Mouse (Mus musculus) ES-E14 (cell line): ENCODE data around the gene Cbarp. TPM values are rescaled to one million over a fixed set of nuclear protein-coding genes. Genes with fewer than 3 reads are reported as not detected.

Source experiments
- DNase-seq: peaks from one replicate; pipeline ENCODE4 v3.0.0-alpha.2; 2013; ENCODE audit warnings: low read depth, low spot score
- H3K27ac ChIP-seq: 2 replicates; pipeline ENCODE4 v1.5.1; 2012; ENCODE audit warnings: low read depth, mild to moderate bottlenecking, low read length, moderate library complexity, mixed read lengths; ENCODE audit not compliant: poor library complexity, insufficient read depth, severe bottlenecking
- H3K36me3 ChIP-seq: 2 replicates; pipeline ENCODE4 v1.6.1; 2012; ENCODE audit warnings: mild to moderate bottlenecking, low read length, moderate library complexity, mixed read lengths; ENCODE audit not compliant: control insufficient read depth, poor library complexity, insufficient read depth, severe bottlenecking
- H3K4me1 ChIP-seq, 2 experiments: fragments of 150-350 bp in 1 of 2; sonication (generic) in 1 of 2; 2 replicates each; pipeline ENCODE4 v1.6.1; 2012; ENCODE audit warnings: low read length in 2 of 2, mild to moderate bottlenecking in 1 of 2, mixed read lengths in 1 of 2; ENCODE audit not compliant: control insufficient read depth in 2 of 2, insufficient read depth in 2 of 2, poor library complexity in 1 of 2
- H3K4me3 ChIP-seq, 2 experiments: fragments of 150-350 bp in 1 of 2; sonication (generic) in 1 of 2; 2 replicates each; pipeline ENCODE4 v1.5.1; 2012; ENCODE audit warnings: low read length in 2 of 2, low read depth in 1 of 2, mild to moderate bottlenecking in 1 of 2, mixed read lengths in 1 of 2; ENCODE audit not compliant: insufficient read depth in 1 of 2, poor library complexity in 1 of 2, severe bottlenecking in 1 of 2
- H3K9ac ChIP-seq: 2 replicates; pipeline ENCODE4 v1.6.1; 2012; ENCODE audit warnings: low read depth, mild to moderate bottlenecking, low read length, mixed read lengths; ENCODE audit not compliant: poor library complexity, insufficient read depth, severe bottlenecking
- H3K9me3 ChIP-seq: fragments of 150-350 bp; sonication (generic); 2 replicates; pipeline ENCODE4 v1.6.1; 2012; ENCODE audit warnings: low read depth, mild to moderate bottlenecking, low read length; ENCODE audit not compliant: control insufficient read depth, insufficient read depth
- CHD2 ChIP-seq: IDR thresholded peaks from 2 replicates; pipeline ENCODE4 v1.6.1; 2014; ENCODE audit warnings: mild to moderate bottlenecking, low read depth, low read length, inconsistent platforms
- HCFC1 ChIP-seq: IDR thresholded peaks from 2 replicates; pipeline ENCODE4 v1.6.1; 2012; ENCODE audit warnings: low read length, inconsistent platforms, borderline replicate concordance; ENCODE audit not compliant: insufficient read depth
- MAFK ChIP-seq: IDR thresholded peaks from 2 replicates; pipeline ENCODE4 v1.6.1; 2014; ENCODE audit warnings: mild to moderate bottlenecking, low read depth, low read length, inconsistent platforms; ENCODE audit not compliant: insufficient read depth
- ZC3H11A ChIP-seq: IDR thresholded peaks from 2 replicates; pipeline ENCODE4 v1.6.1; 2012; ENCODE audit warnings: low read depth, mild to moderate bottlenecking, inconsistent platforms, low read length, borderline replicate concordance
- ZNF384 ChIP-seq: IDR thresholded peaks from 2 replicates; pipeline ENCODE4 v1.6.1; 2012; ENCODE audit warnings: low read depth, low read length, inconsistent platforms
- in situ Hi-C, 2 experiments: fragments of 600-800 bp; cut with MboI; formaldehyde crosslinking; loops; one replicate each; pipeline ENCODE4 v1.15.1; 2025; ENCODE audit warnings: low sequenced_read_pairs in 2 of 2, inconsistent platforms in 1 of 2; ENCODE audit not compliant: unreplicated experiment in 2 of 2
- total RNA-seq: library from RNA; depleted of rRNA; stranded (reverse); fragments of 300-350 nt; gene quantifications from 2 replicates; pipeline ENCODE4 v1.2.3, GENCODE M21; 2012

Cbarp gene
- total RNA-seq, 1 experiment = 20.9 TPM

DNA sequence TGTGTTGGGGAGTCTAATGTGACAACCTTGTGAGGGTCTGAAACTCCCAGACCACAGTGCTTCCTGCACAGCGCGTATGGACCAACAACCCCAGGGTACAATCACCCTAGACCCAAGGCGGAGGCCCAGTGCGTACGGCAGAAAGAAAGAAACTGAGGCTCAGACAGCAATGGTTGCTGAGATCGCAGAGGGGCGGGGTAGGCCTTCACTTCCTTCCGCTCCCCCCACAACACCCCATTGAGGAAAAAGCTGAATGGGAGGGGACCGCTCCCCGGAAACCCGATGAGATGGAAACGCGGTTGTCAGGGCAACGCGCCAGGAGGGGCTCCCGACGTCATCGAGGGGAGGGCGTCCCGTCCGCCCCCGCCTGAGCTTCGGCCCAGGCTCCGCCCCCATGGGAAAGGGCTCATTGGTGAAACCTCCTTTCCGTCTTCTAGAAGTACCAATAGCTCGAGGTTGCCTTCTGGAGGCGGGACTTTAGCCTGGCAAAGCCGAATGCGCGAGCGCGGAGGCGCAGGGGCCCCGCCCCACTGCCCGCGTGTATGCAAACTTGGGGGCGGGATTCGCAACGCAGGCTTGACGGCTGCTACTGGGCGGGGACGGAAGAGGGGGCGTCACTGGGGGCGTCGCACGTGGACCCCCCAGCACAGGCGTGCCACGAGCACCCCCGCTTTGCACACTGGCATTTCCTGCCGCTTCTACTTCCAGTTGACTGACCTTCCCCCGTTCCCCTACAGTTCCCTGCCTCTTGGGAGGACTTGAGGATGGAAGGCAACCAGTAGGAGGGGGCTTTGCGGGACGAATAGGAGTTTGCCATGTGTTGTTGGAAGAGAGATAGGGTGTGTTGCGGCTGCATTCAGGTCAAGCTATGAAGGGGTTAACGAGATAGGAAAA lies 19.2 kb upstream of the Cbarp start:
- Histone ChIP-seq H3K27ac (peak overlapping the region; percentile 88), H3K9ac (peak overlapping the region; percentile 71), H3K4me1 (peaks cover 4 to 38% of the 10 kb centered on the region in 2 experiments), H3K36me3 (peaks cover 24% of the 10 kb centered on the region), H3K4me3 (peak overlapping the region; percentile 45 to 57), H3K9me3 (no peaks in the 10 kb centered on the region)
- DNase-seq = peak; percentile 94
- TF ChIP-seq CHD2 (peak; percentile 85), HCFC1 (peak; percentile 35; the same call in 1 of the 2 replicates), ZNF384 (no peak)
- in situ Hi-C loops = no loop called here

DNA sequence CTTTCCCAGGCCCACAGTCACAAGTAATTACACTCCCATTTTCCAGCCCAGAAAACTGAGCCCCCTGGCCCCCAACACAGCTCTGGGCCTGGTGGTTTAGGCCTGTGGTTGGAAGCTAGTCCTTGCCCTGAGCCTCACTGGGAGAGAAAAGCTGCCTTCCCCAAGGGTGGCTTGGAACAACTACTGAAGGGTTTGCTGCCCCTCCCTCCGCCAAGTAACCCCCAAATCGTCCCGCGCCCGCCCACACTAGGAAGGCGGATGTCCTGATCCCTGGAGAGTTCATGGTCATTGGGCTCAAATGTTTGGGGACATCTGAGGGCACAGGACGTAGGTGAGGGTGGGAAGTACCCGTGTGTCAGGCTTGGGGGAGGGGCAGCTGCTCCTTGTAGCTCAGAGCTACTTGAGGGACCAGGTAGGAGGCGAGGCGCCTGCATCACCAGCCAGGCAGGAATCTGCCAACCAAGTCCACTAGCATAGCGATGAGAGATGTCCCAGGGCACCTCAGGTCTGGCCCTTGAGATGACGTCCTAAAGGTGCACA lies 18.5 kb upstream of the Cbarp start:
- no peaks in the 10 kb centered on the region for H3K9me3 ChIP-seq
- in situ Hi-C loops = no loop called here
- H3K9ac ChIP-seq = peak overlapping the region; percentile 41; the same call in 1 of the 2 replicates
- H3K27ac ChIP-seq = peak overlapping the region; percentile 88
- TF ChIP-seq ZC3H11A = no peak
- TF ChIP-seq CHD2 = no peak
- no peak for TF ChIP-seq ZNF384
- TF ChIP-seq MAFK = no peak
- TF ChIP-seq HCFC1 = no peak
- H3K36me3 ChIP-seq = peaks cover 31% of the 10 kb centered on the region
- peaks cover 4 to 40% of the 10 kb centered on the region in 2 experiments for H3K4me1 ChIP-seq
- no peak for DNase-seq
- peak overlapping the region; percentile 40 for H3K4me3 ChIP-seq

DNA sequence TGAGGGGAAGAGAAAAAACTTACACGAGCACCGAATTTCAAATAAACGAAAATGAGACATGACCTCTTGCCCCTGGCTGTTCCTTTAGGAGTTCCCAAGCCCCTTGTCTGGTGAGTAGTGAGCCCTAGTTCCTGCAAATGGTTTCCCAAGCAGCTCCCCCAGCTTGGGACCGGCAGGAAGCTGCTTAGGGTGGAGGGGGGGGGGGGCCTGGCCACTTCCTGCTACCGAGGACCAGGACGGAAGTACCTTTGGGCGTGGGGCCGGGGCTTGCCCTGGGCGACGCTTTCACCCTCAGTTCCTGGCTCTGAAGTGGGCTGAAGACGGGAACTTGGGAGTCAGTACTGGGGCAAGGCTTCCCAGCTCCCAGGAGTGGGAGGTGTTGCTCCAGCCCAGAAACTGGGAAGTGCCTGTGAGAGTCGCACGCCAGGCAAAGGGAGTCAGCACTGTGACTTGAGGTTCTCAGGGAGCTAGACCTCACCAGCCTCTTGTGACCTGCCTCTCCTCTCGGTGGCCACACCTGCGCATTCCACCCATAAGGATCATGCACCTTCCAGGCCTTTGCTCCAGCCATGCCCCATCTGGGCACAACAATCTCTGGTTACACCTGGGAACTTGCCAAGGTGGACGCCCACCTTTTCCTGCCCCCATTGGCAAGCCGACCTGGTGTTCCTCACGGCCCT lies 17.8 kb upstream of the Cbarp start:
- Histone ChIP-seq H3K4me3 (no peak overlapping the region), H3K4me1 (peaks cover 4 to 35% of the 10 kb centered on the region in 2 experiments), H3K36me3 (peaks cover 37% of the 10 kb centered on the region), H3K9me3 (no peaks in the 10 kb centered on the region), H3K27ac (peak overlapping the region; percentile 88), H3K9ac (peak overlapping the region; percentile 41)
- in situ Hi-C loops = no loop called here
- TF ChIP-seq ZNF384 = no peak
- TF ChIP-seq CHD2 = no peak
- TF ChIP-seq HCFC1 = no peak
- TF ChIP-seq ZC3H11A = no peak
- no peak for TF ChIP-seq MAFK
- DNase-seq = no peak

DNA sequence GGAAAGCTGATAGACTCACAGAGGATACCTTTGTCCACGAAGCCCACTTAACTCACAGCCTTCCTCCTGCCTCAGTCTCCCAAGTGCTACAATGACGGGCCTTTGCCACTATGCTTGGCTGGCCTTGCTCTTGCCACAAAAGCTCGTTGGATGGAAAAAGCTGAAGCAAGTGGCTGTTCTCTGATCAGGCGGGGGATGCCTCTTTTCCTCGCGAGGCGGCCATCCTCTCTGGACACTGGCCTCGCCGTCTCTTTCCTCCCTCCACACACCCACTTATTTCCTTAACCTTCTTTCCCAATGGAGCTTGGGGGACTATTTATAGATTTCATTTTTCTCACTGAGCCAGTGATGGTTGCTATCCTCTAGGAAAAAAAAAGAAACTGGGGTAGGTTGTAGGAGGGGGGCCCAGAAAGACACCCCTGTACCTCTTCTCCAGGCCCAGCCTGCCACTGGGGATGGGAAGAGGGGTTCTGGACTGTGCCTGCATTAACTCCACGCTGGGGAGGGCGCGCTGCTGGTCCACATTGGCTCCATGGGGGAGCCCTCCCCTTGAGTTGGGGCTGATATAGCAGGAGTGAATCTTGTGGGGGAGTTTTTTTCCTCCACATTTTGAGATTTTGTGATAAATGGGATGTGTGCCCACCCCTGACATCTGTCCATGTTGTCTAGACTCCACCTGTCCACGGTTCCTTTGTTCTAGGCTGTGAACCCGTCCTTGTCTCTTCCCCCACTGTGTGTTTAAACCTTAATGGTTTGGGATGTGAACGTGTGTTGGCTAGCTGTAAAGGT lies 16.7 kb upstream of the Cbarp start:
- Histone ChIP-seq H3K4me1 (peaks cover 4 to 37% of the 10 kb centered on the region in 2 experiments), H3K9ac (no peak overlapping the region), H3K4me3 (no peak overlapping the region), H3K9me3 (no peaks in the 10 kb centered on the region), H3K27ac (no peak overlapping the region; the same call in 1 of the 2 replicates), H3K36me3 (peaks cover 41% of the 10 kb centered on the region)
- in situ Hi-C loops = no loop called here
- DNase-seq = no peak
- TF ChIP-seq ZC3H11A = no peak
- no peak for TF ChIP-seq CHD2
- TF ChIP-seq ZNF384 = no peak
- TF ChIP-seq HCFC1 = no peak
- no peak for TF ChIP-seq MAFK
